Mouse (Mus musculus) spleen, embryonic (tissue): ENCODE measurements around the gene Cnnm2.

ENCODE experiments used
- CTCF ChIA-PET: fragments of 350-600 bp; sonication (Branson Sonifier 250); formaldehyde crosslinking; loops from one replicate; lab custom pipeline; 2022; lab: Charles Lee

Gene Cnnm2

DNA sequence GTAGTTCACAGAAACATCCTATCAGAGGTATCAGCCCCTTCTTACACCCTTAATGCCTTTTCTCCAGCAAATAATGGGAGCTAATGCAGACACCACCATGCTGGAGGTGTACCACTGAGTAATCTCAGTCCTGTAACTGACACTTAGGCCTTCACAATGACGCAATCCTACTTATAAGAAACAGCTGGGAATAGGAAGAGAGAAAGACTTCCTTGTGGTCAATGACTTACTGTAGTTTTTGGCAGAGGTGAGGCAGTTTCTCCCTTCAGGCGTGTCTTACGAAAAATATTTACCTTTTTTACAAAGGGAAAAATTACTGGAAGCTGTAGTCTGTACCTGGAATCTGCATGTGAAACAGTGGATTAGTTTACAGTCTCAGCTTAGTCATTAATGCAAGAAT lies 31.1 kb downstream of the Cnnm2 start:
- CTCF ChIA-PET, result no interaction called here

GRCm38 (mm10) chr19:46794181-46794580 lies 32.8 kb downstream of the Cnnm2 start:
- CTCF ChIA-PET, result no interaction called here

DNA sequence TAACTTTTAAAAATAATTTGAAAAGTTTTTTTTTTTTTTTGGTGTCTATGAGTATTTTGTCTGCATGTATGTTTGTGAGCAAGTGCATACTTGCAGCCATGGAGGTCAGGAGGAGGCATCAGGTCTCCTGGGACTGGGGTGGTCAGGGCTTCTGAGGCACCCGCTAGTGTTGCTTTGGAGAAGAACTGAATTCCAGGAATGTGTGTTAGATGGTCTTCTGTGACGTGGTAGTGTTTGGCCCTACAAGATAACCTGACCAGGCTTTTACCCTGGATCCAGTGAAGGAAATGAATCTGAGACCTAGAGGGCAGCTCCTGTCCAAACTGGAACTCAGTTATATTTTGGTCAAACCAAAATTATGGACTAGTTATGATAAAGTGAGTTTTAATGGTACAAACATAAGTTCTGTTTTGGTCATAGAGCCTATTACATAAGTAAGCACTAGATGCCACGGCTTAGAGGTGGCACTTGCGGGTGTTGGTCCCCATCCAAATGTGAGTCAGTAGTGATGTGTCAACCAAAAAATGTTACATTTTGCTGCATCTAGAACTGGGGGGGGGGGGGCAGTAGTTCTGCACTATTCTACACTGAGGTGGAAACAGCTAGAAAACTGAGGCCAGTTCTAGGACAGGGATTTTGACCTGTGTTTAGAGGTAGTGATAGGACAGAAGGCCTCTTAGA lies 38.6 kb downstream of the Cnnm2 start:
- CTCF ChIA-PET, result no interaction called here

DNA sequence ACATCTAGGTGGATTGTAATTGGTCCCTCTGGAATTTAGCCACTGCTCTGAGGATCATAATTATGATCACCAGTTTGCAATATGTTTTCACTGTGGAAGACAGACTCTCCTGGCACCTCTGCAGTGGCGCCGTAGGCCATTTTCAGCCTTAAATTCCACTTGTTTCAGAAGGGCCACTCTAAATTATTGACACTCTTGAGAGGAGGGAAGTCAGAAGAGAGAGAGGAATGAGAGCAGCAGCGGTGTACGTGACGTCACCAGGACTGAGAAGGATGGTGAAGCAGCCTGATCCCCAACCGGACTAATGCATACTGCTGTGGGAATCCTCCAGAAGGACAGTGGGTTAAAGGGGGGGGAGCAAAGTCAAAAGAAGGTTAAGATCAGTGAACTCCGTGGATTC lies 40.1 kb downstream of the Cnnm2 start:
- CTCF ChIA-PET, result interaction anchor here (0.6 kb wide), 1 partner anchor 10 kb away, joined by 4 read pairs; no protein-coding TSS in a partner anchor

DNA sequence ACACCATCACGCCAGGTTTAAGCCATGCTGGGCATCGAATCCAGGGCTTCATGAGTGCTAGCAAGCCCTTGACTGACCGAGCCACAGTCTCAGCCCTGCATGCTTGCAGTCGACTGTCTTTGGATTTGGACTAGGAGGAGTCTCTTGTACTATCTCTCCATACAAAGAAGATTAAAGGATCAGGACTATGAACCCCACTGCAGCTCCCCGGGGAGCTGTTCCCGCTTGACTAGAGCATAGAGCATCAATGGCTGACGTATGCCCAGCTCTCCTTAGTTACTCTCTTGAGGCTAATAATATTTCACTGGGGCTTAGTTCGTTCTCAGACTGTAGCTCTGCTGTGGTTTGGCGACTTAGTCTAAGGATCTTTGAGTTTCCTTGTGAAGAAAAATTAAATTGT lies 40.9 kb downstream of the Cnnm2 start:
- CTCF ChIA-PET, result no interaction called here

GRCm38 (mm10) chr19:46803732-46804131 lies 42.3 kb downstream of the Cnnm2 start:
- CTCF ChIA-PET, result no interaction called here

- CTCF ChIA-PET, result no interaction called here
Observed at GRCm38 (mm10) chr19:46804751-46805150, 43.4 kb downstream of the Cnnm2 start.

DNA sequence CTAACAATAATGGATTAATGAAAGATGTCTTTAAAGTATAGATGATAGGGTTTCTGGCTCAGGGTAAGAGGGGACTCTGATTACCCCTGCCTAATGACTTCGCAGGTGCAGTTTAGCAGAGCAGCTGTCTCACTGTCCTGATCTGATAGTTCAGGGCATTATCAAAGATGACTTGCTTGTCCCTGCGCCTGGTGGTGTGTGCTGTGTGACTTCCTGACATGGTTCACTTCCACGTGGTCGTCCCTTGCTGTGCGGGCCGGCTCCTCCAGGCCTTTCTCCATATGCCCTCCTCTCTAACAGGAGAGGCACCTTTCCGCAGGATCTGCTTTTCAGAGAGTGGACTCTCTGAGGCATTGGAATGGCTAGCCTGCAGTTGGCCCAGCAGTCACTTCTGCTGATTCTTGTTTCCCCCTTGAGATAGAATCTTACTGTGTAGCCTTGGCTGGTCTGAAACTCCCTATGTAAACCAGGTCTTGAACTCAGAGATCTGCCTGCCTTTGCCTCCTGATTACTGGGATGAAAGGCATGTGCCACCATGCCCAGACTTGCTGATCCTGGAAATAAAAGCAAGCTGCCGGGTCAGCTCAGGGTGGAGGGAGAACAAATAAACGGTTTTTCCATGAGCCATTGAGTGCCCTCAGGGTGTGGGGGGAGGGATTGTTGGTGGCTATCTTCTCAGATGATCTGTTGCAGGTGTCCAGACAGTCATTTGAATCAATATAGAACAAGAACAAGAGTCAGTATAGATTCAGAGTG lies 44.7 kb downstream of the Cnnm2 start:
- CTCF ChIA-PET, result no interaction called here

- CTCF ChIA-PET, result no interaction called here
Observed at GRCm38 (mm10) chr19:46808261-46808660, 46.9 kb downstream of the Cnnm2 start.

DNA sequence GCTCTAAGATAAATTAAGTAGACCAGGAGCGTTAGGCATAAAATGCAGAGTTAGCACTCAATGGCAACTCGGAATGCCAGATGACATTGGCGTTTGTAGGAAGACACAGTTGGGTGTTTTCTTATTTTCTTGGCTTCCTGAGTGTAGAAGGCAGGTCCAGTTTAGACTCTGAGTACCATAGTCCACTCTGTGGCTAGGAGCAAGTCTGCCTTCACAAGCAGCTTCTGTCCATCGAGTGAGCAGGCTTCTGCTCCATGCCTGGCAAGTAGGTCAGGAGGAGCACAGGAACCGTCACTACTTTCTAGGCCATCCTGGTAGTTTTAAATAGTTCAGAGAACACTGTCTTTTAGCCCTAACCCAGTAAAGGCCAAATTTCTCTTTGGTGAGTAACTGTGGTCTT lies 47.6 kb downstream of the Cnnm2 start:
- CTCF ChIA-PET, result no interaction called here

- CTCF ChIA-PET, result no interaction called here
Observed at GRCm38 (mm10) chr19:46819276-46819675, 57.9 kb downstream of the Cnnm2 start.

GRCm38 (mm10) chr19:46822491-46822890 lies 61.1 kb downstream of the Cnnm2 start:
- CTCF ChIA-PET, result no interaction called here

DNA sequence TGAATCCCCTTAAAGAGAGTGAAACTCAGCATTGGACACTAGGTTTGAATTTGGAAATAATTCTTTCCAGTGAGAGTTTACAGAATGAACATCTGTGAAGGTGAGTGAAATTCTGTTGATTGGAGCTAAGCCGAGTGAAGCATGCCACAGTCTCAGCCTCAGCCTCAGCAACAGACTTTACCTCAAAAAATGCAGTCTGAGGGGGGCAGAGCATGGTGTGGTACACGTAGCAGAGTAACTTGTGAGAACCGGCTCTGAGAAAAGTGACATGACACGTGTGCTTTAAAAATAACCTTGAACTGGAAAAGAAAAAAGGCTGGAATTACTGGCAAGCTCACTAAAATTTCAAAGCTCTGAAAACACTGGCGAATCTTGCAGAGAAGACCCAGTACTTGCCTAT lies 62.4 kb downstream of the Cnnm2 start:
- CTCF ChIA-PET, result no interaction called here

GRCm38 (mm10) chr19:46824867-46825266 lies 63.5 kb downstream of the Cnnm2 start:
- CTCF ChIA-PET, result no interaction called here

GRCm38 (mm10) chr19:46827654-46828165 lies 66.3 kb downstream of the Cnnm2 start:
- CTCF ChIA-PET, result interaction anchor here (0.5 kb wide), 1 partner anchor 885 kb away, joined by 3 read pairs; no protein-coding TSS in a partner anchor

DNA sequence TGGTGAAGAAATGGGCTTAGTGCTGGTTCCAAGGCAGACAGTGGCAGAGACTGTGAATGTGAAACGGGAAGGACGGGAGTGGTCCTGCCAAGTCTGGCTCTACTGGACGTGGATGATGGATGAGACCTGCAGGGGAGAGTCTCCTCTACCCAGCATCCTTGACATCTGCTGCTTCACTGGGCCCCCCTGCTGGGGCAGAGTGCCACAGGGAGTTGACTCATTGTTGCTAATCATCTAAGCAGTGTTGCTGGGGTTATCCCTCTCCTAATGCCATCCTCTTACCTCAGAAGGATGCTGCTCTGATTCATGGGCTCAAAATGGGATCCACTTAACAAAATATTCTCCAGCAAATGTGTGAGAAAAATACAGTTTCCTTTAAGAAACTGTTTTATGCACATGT lies 67.6 kb downstream of the Cnnm2 start:
- CTCF ChIA-PET, result no interaction called here

DNA sequence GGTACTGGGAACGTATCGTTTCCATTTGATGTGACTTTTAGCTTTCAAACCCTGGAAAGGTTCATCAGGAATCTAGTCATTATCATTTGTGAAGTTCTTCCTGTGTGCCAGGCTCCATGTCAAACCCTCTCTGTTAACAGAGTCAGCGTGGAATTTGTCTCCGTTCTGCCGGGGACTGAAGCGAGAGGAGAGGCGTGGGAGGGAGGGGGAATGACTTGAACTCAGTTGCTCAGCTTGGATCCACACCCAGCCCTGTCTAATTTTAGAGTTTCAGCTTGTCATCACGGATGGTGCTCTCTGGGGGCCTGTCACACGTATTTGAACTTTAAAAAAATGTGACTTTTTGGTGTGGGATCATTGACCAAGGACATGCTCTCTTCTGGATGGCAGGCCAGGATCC lies 70.0 kb downstream of the Cnnm2 start:
- CTCF ChIA-PET, result no interaction called here

DNA sequence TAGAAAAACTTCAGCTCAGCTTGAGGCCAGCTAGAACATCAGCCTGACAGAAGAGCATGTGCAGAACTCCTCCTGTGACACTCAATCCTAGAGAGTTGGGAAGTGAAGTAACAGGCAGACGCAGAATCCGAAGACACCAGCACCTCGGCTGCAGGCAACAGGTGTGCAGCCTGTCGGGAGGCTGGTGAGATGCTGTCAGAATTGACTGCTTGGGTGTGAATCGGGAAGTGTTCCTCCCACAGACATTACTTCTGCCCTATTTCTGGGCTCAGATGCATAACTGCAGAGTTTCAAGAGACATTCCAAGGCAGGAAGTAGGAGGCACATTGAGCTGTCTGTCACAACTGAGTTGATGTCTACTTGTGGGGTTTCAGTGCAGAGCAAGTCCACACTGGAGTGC lies 72.9 kb downstream of the Cnnm2 start:
- CTCF ChIA-PET, result no interaction called here

DNA sequence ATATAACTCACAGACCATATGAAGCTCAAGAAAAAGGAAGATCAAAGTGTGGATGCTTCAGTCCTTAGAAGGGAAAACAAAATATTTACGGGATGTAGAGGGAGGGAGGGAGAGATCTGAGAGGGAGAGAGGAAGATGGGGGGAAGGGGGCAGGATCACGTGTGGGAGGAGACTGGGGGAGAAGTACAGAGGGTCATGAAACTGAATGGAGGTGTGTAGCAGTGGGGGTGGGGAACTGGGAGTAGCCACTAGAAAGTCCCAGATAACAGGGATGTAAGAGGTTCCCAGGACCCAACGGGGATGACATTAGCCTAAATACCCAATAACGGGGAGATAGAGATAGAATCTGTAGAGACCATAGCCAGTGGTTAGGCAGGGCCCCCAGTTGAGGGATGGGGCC lies 73.9 kb downstream of the Cnnm2 start:
- CTCF ChIA-PET, result no interaction called here

- CTCF ChIA-PET, result no interaction called here
Observed at GRCm38 (mm10) chr19:46836085-46836484, 74.7 kb downstream of the Cnnm2 start.

GRCm38 (mm10) chr19:46837290-46838079 lies 76.1 kb downstream of the Cnnm2 start:
- CTCF ChIA-PET, result no interaction called here

DNA sequence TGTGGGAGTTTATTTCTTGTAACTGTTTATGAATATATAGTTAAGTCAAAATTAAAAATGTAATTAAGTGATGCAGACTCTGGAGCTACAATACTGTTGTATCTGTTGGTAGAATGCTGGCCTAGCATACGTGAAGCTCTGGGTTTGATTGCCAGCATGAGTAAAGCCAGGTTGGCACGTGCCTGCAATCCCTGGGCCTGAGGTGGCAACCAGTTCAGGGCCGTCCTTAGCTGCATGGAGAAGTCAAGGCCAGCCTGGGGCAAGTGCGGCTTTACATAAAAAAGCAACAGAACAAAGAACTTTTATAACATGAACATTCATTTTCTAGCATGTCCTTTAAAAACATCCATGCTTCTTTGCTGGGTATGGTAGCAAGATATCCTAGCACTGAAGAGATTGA lies 79.6 kb downstream of the Cnnm2 start:
- CTCF ChIA-PET, result no interaction called here
